Mouse (Mus musculus): ENCODE measurements around the gene Epx. TPM values are rescaled to one million over a fixed set of nuclear protein-coding genes. Genes with fewer than 3 reads are reported as not detected.

The Epx gene
- polyA plus RNA-seq, 1 experiment from 2014 or later: not detected

DNA sequence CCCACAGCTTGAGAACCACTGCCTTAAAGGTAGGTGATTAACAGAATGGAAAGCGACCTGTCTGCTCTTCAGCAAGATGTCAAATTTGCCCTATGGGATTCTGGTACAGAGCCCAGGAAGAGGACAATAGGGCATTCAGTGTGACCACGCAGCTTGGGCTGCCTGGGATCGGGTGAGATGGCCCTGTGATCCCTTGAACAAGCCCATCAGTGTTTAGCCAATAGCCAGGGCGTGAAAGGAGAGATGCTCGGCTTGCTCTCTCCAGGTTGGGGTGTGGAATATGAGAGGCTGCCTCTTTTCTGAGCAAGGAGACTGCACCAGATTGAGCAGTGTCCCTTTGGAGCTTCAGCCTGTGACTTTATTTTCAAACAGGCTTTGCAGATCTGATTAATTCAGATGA, 53.8 kb downstream of the Epx start:
- 52% methylated on average over 5 of the region's 5 CpGs for WGBS

GRCm38 (mm10) chr11:87817443-87817773, 57.9 kb downstream of the Epx start:
- peak overlapping the region; percentile 56 for H3K27ac ChIP-seq
- H3K4me2 ChIP-seq: peak overlapping the region; percentile 59
- no peaks in the 10 kb centered on the region for H3K9me3 ChIP-seq
- peak overlapping the region; percentile 40 for H3K4me3 ChIP-seq
- peak overlapping the region; percentile 69 for H3K9ac ChIP-seq
- H3K27me3 ChIP-seq: 0 out of 2 replicates have a peak, but pooled peaks cover 3% of the 10 kb centered on the region
- ATAC-seq (ENCODE audit: low FRiP score): no peak
- peaks cover 21% of the 10 kb centered on the region for H3K4me1 ChIP-seq (replicated peaks)
- 32% methylated on average over 4 of the region's 4 CpGs for WGBS
- no peaks in the 10 kb centered on the region for H3K36me3 ChIP-seq

More for the DNA sequence above, 53.8 kb downstream of the Epx start:
- no peak overlapping the region for H3K4me2 ChIP-seq
- 0 out of 2 replicates have a peak, but pooled peaks cover 8% of the 10 kb centered on the region for H3K27me3 ChIP-seq
- H3K27ac ChIP-seq: no peak overlapping the region
- peaks cover 10% of the 10 kb centered on the region for H3K4me1 ChIP-seq (replicated peaks)
- no peak overlapping the region for H3K4me3 ChIP-seq
- no peak for ATAC-seq (ENCODE audit: low FRiP score)
- no peak overlapping the region for H3K9ac ChIP-seq
- no peaks in the 10 kb centered on the region for H3K36me3 ChIP-seq
- no peaks in the 10 kb centered on the region for H3K9me3 ChIP-seq

DNA sequence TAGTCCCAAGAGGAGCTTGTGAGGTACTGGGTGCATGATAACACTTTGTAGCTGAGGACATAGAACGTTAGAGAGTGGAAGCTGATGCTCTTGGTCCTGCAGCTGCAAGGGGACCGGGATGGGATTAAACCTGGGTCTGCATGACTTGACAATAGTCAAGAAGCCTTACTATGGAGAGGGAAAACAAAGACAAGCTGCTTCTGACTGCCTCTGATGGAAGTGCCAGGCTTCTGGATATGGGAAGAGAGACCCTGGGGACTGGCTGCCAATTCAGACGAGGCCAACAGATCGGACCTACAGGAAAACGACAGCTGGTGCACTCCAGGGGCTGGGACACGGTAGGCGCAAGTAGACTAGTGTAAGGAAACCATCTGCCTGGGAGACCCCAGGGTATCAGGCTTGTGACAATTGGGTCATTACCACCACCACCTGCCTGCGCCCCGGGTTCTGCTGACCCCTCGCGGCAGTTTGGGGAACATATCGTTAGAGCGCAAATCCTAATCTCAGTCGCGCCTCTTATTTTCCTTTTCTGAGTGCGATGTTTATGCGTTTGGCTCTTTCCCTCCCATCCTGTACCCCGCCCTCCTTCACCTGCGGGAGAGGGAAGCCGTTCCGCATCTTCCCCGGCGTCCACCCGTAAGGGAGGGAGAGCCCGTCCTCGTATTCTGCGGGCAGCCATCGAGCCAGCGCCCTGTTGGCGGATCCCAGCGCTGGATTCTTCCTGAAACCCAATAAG, 58.5 kb downstream of the Epx start:
- peak; percentile 86 for ATAC-seq (ENCODE audit: low FRiP score)
- 2% methylated on average over 31 of the region's 31 CpGs for WGBS

DNA sequence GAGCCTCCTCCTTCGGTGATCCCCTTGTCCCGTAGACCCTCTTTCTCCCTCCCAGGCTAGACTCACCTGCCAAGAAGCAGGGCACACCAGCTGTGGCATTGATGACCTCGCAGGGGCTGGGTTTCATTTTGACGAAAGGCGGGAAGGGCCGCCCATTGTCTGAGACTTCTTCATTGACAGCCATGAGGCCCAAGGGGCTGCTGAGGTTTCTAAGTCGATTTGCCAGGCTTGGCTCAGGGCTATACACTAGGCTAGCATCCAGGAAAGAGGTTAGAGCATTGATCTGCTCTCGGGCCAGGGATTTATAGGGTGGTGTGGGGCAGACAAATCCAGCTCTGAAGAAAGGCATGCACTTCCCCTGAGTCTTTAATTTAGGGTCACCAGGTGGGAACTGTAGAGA, 60.5 kb downstream of the Epx start:
- Histone ChIP-seq H3K27me3 (no peaks in the 10 kb centered on the region), H3K9ac (no peak overlapping the region), H3K4me3 (no peak overlapping the region), H3K27ac (no peak overlapping the region), H3K4me1 (replicated peaks) (peaks cover 21% of the 10 kb centered on the region), H3K4me2 (no peak overlapping the region), H3K36me3 (no peaks in the 10 kb centered on the region), H3K9me3 (no peaks in the 10 kb centered on the region)
- no peak for ATAC-seq (ENCODE audit: low FRiP score)
- WGBS: 55% methylated on average over 8 of the region's 8 CpGs

More for the DNA sequence above, 58.5 kb downstream of the Epx start:
- Histone ChIP-seq H3K9ac (peak overlapping the region; percentile 69), H3K4me1 (replicated peaks) (peaks cover 21% of the 10 kb centered on the region), H3K27me3 (0 out of 2 replicates have a peak, but pooled peaks cover 3% of the 10 kb centered on the region), H3K27ac (peak overlapping the region; percentile 56), H3K9me3 (no peaks in the 10 kb centered on the region), H3K36me3 (no peaks in the 10 kb centered on the region), H3K4me2 (peak overlapping the region; percentile 59), H3K4me3 (peak overlapping the region; percentile 40)

Other genes with a start within 250 kb of the Epx start
- 0.71 and 0.75 TPM in 2 replicates for gene Rnf43, start 212.8 kb downstream of the Epx start, polyA plus RNA-seq (2015; fragmentation: Nextera tagmentation; extraction: Ambion mirVana)
- gene Supt4a, start 138.0 kb downstream of the Epx start, polyA plus RNA-seq (2015; fragmentation: Nextera tagmentation; extraction: Ambion mirVana): 143 and 150 TPM in 2 replicates
- 40.7 and 40.8 TPM in 2 replicates for gene Tspoap1, start 115.0 kb downstream of the Epx start, polyA plus RNA-seq (2015; fragmentation: Nextera tagmentation; extraction: Ambion mirVana)
- gene Mpo, start 82.0 kb downstream of the Epx start, polyA plus RNA-seq (2015; fragmentation: Nextera tagmentation; extraction: Ambion mirVana): 0.65 and 1.00 TPM in 2 replicates
- gene Lpo, start 47.2 kb downstream of the Epx start, polyA plus RNA-seq (2015; fragmentation: Nextera tagmentation; extraction: Ambion mirVana): 0.41 and 1.5 TPM in 2 replicates
- 14.7 and 15.3 TPM in 2 replicates for gene Mks1, start 22.3 kb downstream of the Epx start, polyA plus RNA-seq (2015; fragmentation: Nextera tagmentation; extraction: Ambion mirVana)
- not detected in 2 replicates for gene Olfr462, start 16.7 kb upstream of the Epx start, polyA plus RNA-seq (2015; fragmentation: Nextera tagmentation; extraction: Ambion mirVana)
- gene Olfr463, start 21.9 kb upstream of the Epx start, polyA plus RNA-seq (2015; fragmentation: Nextera tagmentation; extraction: Ambion mirVana): not detected in 2 replicates
- 0.10 and 0.23 TPM in 2 replicates for gene Olfr464, start 45.4 kb upstream of the Epx start, polyA plus RNA-seq (2015; fragmentation: Nextera tagmentation; extraction: Ambion mirVana)
- gene Dynll2, start 112.0 kb upstream of the Epx start, polyA plus RNA-seq (2015; fragmentation: Nextera tagmentation; extraction: Ambion mirVana): 50.6 and 51.1 TPM in 2 replicates
- 282 and 298 TPM in 2 replicates for gene Srsf1, start 171.8 kb upstream of the Epx start, polyA plus RNA-seq (2015; fragmentation: Nextera tagmentation; extraction: Ambion mirVana)
- 53.9 TPM in 2 replicates for gene Vezf1, start 192.7 kb upstream of the Epx start, polyA plus RNA-seq (2015; fragmentation: Nextera tagmentation; extraction: Ambion mirVana)
- gene Cuedc1, start 222.5 kb upstream of the Epx start, polyA plus RNA-seq (2015; fragmentation: Nextera tagmentation; extraction: Ambion mirVana): 46.4 and 49.5 TPM in 2 replicates